Mouse (Mus musculus) right cerebral cortex, adult 2 months (tissue): ENCODE measurements around the gene Traf6.

Source experiments
- DNase-seq, 2 experiments: peaks; one replicate each; pipeline ENCODE4 v3.0.0; 2021 to 2022; ENCODE audit warnings: low spot score in 2 of 2

Traf6 gene

GRCm38 (mm10) chr2:101678236-101679021, at the start of gene Traf6:
Gene Traf6 (plus strand): TSS chr2:101678429.
- DNase-seq = peak; percentile 83

- DNase-seq = no peak
These were observed 39.0 kb upstream of the Traf6 start for GRCm38 (mm10) chr2:101638979-101639839.

DNA sequence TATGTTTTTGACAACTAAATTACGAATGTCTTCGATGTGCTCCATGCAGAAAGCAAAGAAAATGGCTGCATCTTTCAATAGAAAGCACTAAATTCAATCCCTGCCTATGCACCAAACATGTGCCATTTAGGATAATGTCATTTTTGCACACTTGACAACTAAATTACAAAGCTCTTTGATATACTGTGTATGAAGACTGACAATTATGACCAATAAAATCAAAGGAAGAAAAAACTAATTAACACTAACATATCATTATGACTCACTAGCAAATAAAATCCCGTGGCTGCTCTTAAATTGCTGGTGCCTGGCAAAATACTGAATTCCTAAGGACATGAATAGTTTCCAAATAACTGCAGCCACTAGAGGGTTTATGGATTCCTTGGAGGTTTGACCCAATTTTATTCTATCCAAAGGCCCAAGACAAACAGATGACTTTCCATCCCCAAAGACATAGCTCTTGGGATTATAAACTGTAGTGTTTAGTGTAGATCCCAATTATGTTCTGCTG, 38.3 kb upstream of the Traf6 start:
- no peak for DNase-seq

GRCm38 (mm10) chr2:101645841-101646240, 32.4 kb upstream of the Traf6 start:
- no peak for DNase-seq

GRCm38 (mm10) chr2:101648361-101648760, 29.9 kb upstream of the Traf6 start:
- DNase-seq = no peak

- DNase-seq = peak in 1 of 2 experiments; percentile 4
These were observed 29.0 kb upstream of the Traf6 start, which contains the start of the genes Rag1 and B230118H07Rik for GRCm38 (mm10) chr2:101649114-101649671. Gene Rag1 (minus strand): TSS chr2:101649501. Gene B230118H07Rik (minus strand): TSS chr2:101649532.

DNA sequence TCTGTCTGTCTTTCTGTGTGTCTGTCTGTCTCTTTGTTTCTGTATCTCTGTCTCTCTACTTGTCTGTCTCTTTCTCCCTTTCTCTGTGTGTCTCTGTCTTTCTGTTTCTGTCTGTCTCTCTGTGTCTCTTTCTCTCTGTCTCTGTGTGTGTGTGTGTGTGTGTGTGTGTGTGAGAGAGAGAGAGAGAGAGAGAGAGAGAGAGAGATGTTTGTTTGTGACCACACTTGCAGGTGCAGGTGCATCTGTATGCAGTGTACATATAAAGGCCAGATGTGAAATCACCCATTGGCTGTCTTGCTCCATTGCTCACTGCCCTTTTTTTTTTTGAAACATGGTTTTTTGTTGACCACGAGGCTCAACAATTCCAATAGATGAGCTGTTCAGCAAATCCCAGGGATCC, 27.8 kb upstream of the Traf6 start:
- no peak for DNase-seq

DNA sequence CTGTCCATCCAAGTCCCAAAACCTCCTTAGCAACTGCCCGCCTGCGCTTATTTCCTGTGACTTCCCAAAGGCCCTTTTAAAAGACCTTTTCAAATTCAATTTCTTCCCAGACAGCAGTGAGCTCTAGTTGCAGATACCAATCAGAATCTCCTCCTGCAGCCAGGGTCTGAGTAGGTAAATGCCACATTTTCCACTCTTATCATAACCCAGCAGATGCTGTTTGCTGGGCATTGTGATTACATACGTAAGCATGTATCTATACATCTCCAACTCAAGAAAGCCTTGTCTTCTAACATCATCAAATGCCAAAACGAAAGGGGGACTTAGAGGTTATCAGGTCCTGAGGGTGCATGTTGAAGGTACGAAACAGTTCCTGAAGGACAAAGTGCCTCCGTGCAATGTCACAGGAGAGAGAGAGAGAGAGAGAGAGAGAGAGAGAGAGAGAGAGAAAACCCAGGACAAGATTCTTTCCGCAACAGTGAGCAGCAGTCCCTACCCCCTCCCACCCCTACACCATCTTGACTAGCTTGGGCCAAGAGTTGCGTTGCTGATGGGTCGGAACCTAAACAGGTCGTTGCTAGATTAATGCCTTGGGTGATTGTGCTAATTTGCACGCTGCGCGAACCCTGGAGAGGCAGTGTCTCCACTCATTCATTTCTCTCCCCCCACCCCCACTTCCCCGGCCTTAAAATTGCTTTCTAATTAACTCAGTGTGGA, 25.9 kb upstream of the Traf6 start:
- peak; percentile 9 to 20 for DNase-seq

DNA sequence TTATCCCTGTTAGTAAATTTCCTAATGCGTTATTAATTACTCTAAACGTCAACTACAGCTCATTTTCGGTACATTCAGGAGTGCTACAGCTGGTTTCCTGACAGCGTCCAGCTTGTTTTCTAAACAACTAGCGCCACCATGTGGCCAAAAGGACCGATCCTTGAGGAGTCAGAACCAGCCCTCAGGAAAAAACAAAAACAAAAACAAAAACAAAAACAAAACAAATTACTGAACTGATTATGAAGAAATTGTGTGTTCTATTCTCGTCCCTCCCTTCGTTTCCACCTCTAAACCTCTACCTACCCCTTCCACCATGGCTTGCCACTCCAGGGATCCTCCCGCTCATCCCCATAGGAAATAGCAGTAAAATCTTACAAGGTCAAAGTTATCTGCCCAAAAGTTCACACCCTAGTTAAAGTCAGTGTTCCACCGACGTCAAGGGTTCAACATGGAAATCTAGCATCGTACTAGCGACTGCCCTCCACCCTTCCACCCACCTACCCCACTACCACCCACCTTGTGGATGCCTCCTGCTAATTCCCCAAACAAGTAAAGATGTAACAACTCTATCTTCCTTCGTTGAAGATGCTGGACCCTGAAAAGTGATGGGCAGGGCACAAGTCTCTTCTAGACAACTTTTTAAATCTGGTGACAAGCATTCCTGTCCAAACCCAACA, 25.2 kb upstream of the Traf6 start:
- peak; percentile 86 to 89 for DNase-seq

- no peak for DNase-seq
These were observed 17.7 kb upstream of the Traf6 start for GRCm38 (mm10) chr2:101660536-101660935.

DNA sequence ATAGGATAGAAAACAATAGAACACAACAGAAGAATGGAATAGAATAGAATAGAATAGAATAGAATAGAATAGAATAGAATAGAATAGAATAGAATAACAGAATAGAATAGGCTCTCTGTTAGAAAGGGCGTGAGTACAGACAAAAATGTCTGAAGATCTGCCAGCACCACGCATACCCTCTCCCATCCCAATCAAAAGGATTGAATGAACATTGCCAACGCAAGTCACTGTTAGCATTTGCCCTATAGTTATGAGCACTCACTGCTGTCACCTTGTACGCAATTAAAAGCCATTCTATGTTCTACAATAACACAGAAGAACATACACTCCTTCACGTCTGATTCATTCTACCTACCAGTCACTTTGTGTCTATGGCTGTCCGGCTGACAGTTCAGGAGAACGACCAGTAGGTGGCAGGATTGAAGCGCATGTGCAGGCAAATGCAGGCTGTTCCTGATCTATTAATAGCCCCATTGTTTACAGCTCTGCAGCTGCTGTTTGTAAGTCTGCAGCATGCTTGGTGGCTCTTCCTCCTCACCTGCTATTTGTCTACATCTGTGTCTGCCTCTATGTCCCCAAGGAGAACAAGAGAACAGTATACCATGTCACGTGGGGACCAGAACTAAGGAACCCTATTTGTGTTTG, 13.0 kb upstream of the Traf6 start:
- peak; percentile 75 to 81 for DNase-seq

- no peak for DNase-seq
These were observed 12.5 kb upstream of the Traf6 start for GRCm38 (mm10) chr2:101665703-101666092.

DNA sequence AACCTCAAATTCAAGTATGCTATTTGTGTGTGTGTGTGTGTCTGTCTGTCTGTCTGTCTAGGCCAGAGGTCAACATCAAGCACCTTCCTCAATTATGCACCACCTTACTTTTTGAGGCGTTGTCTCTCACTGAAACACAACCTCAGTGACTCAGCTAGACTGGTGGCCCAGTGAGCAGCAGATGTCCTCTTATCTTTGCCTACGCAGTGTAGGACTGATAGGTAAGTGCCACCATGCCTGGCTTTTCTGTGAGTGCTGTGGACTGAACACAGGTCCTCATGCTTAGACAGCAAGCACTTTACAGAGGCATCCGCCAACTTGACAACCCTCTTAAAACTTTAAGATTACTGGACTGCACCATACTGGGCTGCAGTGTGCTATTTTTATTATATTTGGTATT, 9.5 kb upstream of the Traf6 start:
- no peak for DNase-seq

DNA sequence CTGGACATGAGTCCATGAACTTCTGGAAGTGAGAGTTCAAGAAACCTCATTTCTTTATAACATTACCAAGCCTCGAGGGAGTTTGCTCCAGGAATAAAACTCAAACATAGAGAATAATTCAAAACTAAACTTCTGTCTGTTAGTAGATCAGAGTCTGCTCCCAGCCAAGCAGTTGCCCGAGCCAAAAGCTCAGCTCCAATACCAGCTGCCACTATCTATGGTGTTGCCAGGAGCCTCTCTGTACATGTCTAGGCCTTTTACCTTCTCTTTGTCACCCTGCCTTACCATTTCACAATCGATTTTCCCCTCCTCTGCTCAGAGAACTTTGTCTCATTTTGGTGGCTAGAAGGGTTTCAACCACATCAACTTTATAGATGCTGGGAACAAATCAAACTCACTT, 4.7 kb upstream of the Traf6 start:
- DNase-seq = no peak

GRCm38 (mm10) chr2:101679164-101679784, 1.0 kb downstream of the Traf6 start:
- DNase-seq = no peak

DNA sequence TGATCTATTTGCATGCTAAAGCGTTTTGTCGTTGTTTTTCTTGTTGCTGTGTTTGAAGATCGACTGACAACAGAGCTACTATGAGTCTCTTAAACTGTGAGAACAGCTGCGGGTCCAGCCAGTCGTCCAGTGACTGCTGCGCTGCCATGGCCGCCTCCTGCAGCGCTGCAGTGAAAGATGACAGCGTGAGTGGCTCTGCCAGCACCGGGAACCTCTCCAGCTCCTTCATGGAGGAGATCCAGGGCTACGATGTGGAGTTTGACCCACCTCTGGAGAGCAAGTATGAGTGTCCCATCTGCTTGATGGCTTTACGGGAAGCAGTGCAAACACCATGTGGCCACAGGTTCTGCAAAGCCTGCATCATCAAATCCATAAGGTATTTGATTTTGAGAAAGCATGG, 6.2 kb downstream of the Traf6 start:
- no peak for DNase-seq

DNA sequence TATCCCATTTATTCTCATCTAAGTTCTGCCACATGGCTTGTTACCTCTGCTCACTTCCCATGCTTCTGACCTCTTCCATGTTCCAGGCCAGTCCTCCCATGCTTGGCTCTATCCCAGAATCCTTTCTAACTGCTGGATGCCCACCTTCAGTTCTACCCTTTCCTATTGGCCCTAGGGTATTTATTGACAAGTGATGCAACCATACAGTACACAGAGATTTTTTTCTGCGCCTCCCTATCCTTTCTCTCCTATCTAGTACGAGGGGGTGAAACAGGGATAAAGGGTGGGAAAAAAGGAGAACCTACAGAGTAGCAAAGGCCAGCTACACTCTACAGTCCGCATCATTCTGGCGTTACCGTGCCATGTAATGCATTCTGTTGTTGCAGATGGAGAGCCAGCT, 9.8 kb downstream of the Traf6 start:
- DNase-seq = no peak

GRCm38 (mm10) chr2:101690252-101690827, 12.1 kb downstream of the Traf6 start:
- no peak for DNase-seq

GRCm38 (mm10) chr2:101693043-101693442, 14.8 kb downstream of the Traf6 start:
- no peak for DNase-seq
